Mouse (Mus musculus): Measurements from ENCODE around the gene Dlk2.

DNA sequence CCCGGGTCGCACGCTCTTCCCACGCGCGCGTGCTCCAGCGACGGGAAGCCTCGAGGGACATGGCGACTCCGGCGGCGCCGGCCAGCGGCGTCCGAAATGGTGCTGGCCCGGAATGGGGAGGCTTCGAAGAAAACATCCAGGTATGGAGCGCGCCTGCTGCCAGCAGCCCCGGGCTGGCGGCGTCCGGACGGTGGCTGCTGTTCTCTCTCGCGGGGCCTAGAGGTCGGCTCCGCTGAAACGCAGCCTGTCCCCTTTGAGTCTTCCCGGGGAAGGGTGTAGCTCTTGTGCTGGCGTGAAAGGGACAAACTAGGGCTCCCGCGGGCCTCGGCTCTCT is 49.1 kb upstream of the Dlk2 start:
- TF ChIP-seq POLR2A (IDR thresholded peaks at IDR 0.05; ENCODE audit: borderline replicate concordance, control insufficient read depth, low read depth, low read length) (no peak), CTCF (IDR thresholded peaks at IDR 0.05; ENCODE audit: control insufficient read depth, insufficient read depth, low read length) (no peak)
